Mouse (Mus musculus) G1E (cell line): ENCODE results near the gene Gm11214.

Experiments used
- CTCF ChIP-seq: IDR thresholded peaks from 2 replicates; pipeline ENCODE4 v1.5.1; 2012; ENCODE audit warnings: low read depth, low read length, inconsistent platforms, mixed read lengths
- GATA1 ChIP-seq: IDR thresholded peaks from 2 replicates; pipeline ENCODE4 v1.6.1; 2012; ENCODE audit warnings: borderline replicate concordance, low read length, inconsistent platforms, mixed read lengths

- TF ChIP-seq GATA1 (no peak), CTCF (no peak)
Measured at GRCm38 (mm10) chr4:63661426-63661825, 1.8 kb downstream of the Gm11214 start.
